Mouse (Mus musculus): Measurements from ENCODE around the gene Rbfox3.

- no peak for TF ChIP-seq EP300 (IDR thresholded peaks at IDR 0.05)
- TF ChIP-seq CTCF (IDR thresholded peaks at IDR 0.05) = no peak
These were observed 103.9 kb downstream of the Rbfox3 start for GRCm38 (mm10) chr11:118807511-118807910.

All from lung, postnatal 0 days (tissue).